Mouse (Mus musculus) cerebellum, adult 8-10 months (tissue): ENCODE data around the gene Smc1b.

Source experiments
- DNase-seq: peaks from one replicate; pipeline ENCODE4 v3.0.0; 2022

The Smc1b gene

GRCm38 (mm10) chr15:85131275-85132192, at the start of gene Smc1b, which contains the start of gene Ribc2:
TSS of gene Smc1b (minus strand) at chr15:85131964.
TSS of gene Ribc2 (plus strand) at chr15:85132078.
- peak; percentile 38 for DNase-seq

DNA sequence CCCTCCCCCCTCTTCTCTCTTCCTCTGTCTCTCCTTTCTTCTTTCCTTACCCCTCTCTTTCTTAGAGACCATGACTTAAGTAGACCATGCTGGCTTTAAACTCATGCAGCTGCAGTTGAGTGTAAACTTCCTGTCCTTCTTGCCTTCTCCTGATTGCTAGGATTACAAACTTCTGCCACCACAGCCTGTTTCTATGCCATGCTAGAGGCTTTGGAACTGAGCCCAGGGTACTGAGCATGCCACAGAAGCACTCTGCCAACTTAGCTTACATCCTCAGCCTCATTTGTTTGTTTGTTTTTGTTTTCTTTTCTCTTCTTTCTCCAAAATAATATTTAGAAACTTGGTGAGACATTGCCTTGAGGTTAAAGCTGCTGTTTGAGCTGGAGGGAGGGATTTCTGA, 48.6 kb upstream of the Smc1b start:
- no peak for DNase-seq

DNA sequence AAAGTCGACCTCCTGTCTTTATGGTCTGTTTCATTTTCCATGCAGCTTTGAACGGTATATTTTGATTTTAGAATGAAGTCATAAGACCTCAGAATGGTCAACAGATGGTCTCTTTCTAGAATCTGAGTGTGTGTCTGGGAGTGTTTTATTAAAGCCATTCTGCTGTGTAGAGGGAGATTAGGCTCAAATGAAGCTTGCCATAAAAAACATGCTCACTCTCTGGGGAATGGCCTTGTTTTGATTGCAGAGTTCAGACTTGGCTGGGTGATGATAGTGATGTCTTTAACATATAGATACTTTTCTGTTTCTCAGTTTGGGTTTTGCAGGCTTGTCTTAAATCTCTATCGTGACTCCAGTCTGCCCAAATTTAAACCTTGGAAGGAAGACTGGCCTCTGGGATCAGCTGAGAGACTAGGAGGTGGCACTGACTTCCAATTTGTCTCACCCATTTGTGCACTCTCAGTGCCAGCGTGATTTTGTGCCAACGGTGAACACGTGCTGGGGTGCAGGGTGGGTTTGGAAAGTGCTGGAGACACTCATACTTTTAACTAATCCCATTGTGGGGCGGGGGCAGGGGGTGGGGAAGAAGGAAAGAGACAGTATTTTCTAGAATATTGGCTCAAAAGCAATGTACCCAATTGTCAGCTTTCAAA, 47.9 kb upstream of the Smc1b start:
- DNase-seq: no peak

- DNase-seq: no peak
Measured at GRCm38 (mm10) chr15:85178172-85178571, 46.4 kb upstream of the Smc1b start.

DNA sequence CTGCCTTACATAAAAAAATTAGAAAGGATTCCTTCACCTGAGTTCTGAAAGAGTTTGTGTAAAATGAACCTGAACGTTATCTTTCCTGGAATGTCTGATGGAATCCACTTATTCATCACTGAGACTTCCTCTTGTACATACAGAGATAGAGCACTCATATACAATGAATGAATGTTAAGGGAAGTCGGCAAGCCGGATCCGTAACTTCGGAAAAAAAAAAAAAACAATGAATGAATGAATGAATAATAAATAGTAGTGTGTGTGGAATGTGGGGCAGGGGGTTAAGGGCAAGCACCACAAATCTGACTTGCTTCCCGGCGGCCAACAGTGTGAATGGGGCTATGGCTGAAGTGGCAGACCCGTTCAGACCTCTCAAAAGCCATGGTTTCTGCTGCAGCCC, 45.8 kb upstream of the Smc1b start:
- peak; percentile 9 for DNase-seq

DNA sequence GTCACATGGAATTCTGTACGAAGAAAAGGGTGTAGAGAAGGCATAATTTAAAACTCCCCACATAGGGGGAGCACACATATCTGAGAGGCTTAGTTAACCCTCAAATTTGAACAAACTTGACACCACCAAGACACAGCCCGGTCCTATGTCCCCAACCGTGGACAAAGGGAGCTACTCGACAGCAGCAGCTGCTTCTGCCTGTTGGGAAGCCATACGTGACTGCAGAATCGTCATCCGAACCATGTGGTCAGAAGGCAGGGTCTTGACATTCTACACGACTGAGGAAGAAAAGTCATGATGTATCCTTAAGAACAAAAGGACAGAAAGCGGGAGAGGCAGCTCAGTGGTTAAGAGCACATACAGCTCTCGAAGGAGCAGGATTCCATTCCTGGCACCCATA, 42.3 kb upstream of the Smc1b start:
- DNase-seq: no peak

- no peak for DNase-seq
Measured at GRCm38 (mm10) chr15:85173425-85173824, 41.7 kb upstream of the Smc1b start.

- no peak for DNase-seq
Measured at GRCm38 (mm10) chr15:85172054-85172453, 40.3 kb upstream of the Smc1b start.

- no peak for DNase-seq
Measured at GRCm38 (mm10) chr15:85167086-85167679, 35.4 kb upstream of the Smc1b start.

- DNase-seq: no peak
Measured at GRCm38 (mm10) chr15:85166433-85166933, 34.7 kb upstream of the Smc1b start.

- no peak for DNase-seq
Measured at GRCm38 (mm10) chr15:85162693-85163663, 31.2 kb upstream of the Smc1b start.

- DNase-seq: no peak
Measured at GRCm38 (mm10) chr15:85161416-85161815, 29.7 kb upstream of the Smc1b start.

GRCm38 (mm10) chr15:85156198-85156597, 24.4 kb upstream of the Smc1b start:
- no peak for DNase-seq

DNA sequence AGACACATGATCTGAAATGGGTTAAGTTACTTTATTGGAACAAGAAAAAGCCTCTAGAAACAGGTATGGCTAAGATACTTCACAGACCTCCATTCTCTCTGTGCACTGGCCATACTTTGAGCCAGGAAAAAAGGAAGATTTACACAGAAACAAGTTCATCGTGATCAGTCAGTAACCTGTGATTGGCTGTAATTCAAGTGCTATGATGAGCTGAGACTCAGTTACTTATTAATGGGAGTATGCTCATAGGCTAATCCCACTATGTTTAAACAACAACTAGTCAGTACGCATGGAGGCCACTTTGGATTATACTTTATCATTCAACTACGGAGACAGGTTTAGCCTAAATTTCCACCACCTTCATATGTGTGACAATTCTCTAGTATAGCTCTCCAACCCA, 22.3 kb upstream of the Smc1b start:
- no peak for DNase-seq

DNA sequence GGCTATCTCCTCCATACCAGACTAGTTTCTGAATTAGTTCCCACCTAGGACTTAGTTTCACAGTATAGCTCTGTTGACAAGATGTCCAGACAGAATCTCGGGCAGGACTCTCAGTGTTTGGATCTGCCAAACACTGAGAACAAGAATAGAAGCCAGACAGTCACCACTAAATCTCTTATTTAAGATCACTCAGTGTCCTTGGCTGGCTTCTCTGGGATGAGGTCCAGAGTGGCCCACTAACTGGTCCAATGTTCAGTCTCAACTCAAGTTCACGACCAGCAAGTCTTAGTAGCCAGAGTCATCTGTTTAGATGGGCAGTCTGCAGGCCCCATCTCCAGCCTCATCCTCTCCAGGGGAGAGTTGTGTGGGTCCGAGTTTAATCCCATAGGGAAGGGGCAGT, 20.8 kb upstream of the Smc1b start:
- DNase-seq: no peak

DNA sequence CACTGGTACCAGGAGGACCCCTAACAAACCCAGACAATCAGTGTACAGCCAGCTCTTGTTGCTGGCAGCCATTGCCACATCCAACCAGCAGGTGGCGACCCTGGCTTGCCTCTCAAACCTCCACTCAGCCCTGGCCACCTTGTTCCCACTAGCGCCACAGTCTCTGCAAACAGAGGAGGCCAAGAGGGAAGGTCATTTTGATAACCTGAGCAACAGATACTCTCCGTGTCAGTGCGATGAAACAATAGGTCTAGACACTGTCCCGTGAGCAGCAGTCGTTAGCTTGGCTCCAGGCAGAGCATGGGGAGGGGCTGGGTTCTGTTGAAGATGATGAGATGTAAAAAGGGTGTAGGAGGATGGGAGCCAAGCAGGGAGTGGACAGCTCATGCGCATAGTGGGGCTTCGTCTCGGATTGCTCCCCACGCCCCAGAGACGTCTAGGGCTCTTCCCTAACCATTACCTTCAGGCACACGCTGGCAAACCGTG, 19.7 kb upstream of the Smc1b start:
- DNase-seq: peak; percentile 45

GRCm38 (mm10) chr15:85144249-85144648, 12.5 kb upstream of the Smc1b start:
- no peak for DNase-seq

- no peak for DNase-seq
Measured at GRCm38 (mm10) chr15:85143747-85144146, 12.0 kb upstream of the Smc1b start.

- DNase-seq: no peak
Measured at GRCm38 (mm10) chr15:85143161-85143560, 11.4 kb upstream of the Smc1b start.

DNA sequence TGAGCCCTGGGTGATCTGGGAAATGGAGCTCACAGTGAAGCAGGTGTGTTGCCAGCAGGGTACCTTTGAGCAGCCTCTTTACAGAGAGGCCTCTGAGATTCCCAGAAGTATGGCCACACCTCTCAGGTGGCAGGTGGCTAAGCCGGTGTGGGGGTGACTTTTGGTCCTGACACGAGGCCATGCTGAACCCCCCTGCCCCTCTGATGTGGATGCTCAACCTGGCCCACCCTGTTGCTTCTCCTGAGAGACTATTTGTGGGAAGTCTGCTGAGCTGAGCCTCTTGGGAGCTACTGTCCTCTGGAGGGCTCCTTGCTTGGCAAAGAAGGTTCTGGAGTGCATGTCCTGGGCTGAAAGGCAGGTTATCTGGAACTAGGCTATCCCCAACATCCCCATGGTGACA, 10.7 kb upstream of the Smc1b start:
- DNase-seq: no peak

DNA sequence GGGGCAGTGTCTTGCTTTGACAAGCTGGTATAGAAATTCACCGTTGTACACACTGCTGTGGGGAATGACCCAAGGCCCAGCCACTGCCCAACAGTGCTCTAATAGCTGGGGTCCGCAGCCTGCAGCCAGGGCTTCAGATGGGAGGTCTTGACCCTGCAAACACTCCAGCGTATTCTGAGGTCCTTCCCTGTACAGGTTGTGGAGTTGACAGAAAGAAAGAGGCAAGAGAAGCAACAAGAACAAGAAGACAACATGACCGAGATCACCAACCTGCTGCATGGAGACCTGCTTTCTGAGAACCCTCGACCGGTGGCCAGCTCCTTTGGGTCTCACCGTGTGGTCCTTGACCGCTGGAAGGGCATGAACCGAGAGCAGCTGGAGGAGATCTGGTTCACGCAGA, 9.5 kb upstream of the Smc1b start:
- no peak for DNase-seq

- DNase-seq: no peak
Measured at GRCm38 (mm10) chr15:85135143-85135542, 3.4 kb upstream of the Smc1b start.
